Mouse (Mus musculus) liver, embryonic 14.5 days (tissue): ENCODE measurements around the gene Zar1l. TPM values are rescaled to one million over a fixed set of nuclear protein-coding genes. Genes with fewer than 3 reads are reported as not detected.

Experiments
- ATAC-seq: fragments of 200-750 bp; cut with Nextera tagmentation; 2 replicates; pipeline ENCODE4 v1.8.0; 2017; ENCODE audit warnings: moderate number of reproducible peaks, mild to moderate bottlenecking, moderate library complexity; ENCODE audit not compliant: insufficient read depth
- DNase-seq, 3 experiments: peaks; one replicate each; pipeline ENCODE4 v3.0.0-alpha.2; 2012 to 2013; ENCODE audit warnings: low read depth in 3 of 3, low spot score in 3 of 3
- H3K27ac ChIP-seq: fragments of 300-500 bp; sonication (generic); 2 replicates; pipeline ENCODE4 v1.5.1; 2014; ENCODE audit warnings: moderate library complexity, mild to moderate bottlenecking, control low read depth, inconsistent platforms
- H3K27me3 ChIP-seq: fragments of 300-500 bp; sonication (generic); 2 replicates; pipeline ENCODE4 v1.6.1; 2014; ENCODE audit warnings: mild to moderate bottlenecking, low read length, moderate library complexity; ENCODE audit not compliant: control insufficient read depth, insufficient read depth
- H3K36me3 ChIP-seq: fragments of 300-500 bp; sonication (generic); replicated peaks from 2 replicates; pipeline ENCODE4 v1.6.1; 2014; ENCODE audit warnings: low read depth; ENCODE audit not compliant: control insufficient read depth, insufficient read depth
- H3K4me1 ChIP-seq, 2 experiments: fragments of 200-500 bp in 1 of 2; fragments of 300-500 bp in 1 of 2; sonication (generic) in 1 of 2; replicated peaks; 2 replicates each; pipeline ENCODE4 v1.6.1; 2012 to 2014; ENCODE audit warnings: antibody characterized with exemption in 1 of 2, inconsistent platforms in 1 of 2, low read length in 1 of 2; ENCODE audit not compliant: control insufficient read depth in 2 of 2, insufficient read depth in 2 of 2
- H3K4me2 ChIP-seq: fragments of 300-500 bp; sonication (generic); 2 replicates; pipeline ENCODE4 v1.6.1; 2014; ENCODE audit warnings: low read depth, mild to moderate bottlenecking, control low read depth, moderate library complexity
- H3K4me3 ChIP-seq, 2 experiments: fragments of 200-500 bp in 1 of 2; fragments of 300-500 bp in 1 of 2; sonication (generic) in 1 of 2; 2 replicates each; pipeline ENCODE4 v1.5.1; 2012 to 2014; ENCODE audit warnings: low read depth in 2 of 2, low read length in 2 of 2, mild to moderate bottlenecking in 2 of 2, control low read depth in 1 of 2, inconsistent platforms in 1 of 2, moderate library complexity in 1 of 2; ENCODE audit not compliant: insufficient read depth in 1 of 2
- H3K9ac ChIP-seq: fragments of 300-500 bp; sonication (generic); replicated peaks from 2 replicates; pipeline ENCODE4 v1.6.1; 2014; ENCODE audit warnings: mild to moderate bottlenecking, control low read depth, moderate library complexity
- H3K9me3 ChIP-seq: fragments of 300-500 bp; sonication (generic); 2 replicates; pipeline ENCODE4 v1.6.1; 2016; ENCODE audit warnings: low read length, mixed read lengths; ENCODE audit not compliant: control insufficient read depth
- CTCF ChIP-seq: IDR thresholded peaks from 2 replicates; pipeline ENCODE4 v1.5.1; 2016; ENCODE audit warnings: antibody characterized with exemption, low read depth, control low read depth
- EP300 ChIP-seq: IDR thresholded peaks from 2 replicates; pipeline ENCODE4 v1.6.1; 2016; ENCODE audit warnings: antibody characterized with exemption, low read depth
- WGBS: fragments of 180-500 bp; shearing (Covaris S2); extraction: QIAGEN DNeasy Blood & Tissue Kit; methylation state at CpG from one replicate; pipeline ENCODE4 v1.1.7; 2014; ENCODE audit not compliant: insufficient replicate concordance; 5-methylcytosine and 5-hydroxymethylcytosine counted together
- polyA plus RNA-seq, 2 experiments: library from polyadenylated mRNA; depleted of rRNA in 1 of 2; stranded (reverse) in 1 of 2; unstranded in 1 of 2; fragments of >200 nt; fragmentation: Nextera tagmentation in 1 of 2; extraction: Ambion mirVana in 1 of 2; gene quantifications; 2 replicates each; pipeline versions ENCODE4 v1.2.1 to v1.2.3; 2012 to 2014

Zar1l gene
- polyA plus RNA-seq, 2 experiments, result not detected

DNA sequence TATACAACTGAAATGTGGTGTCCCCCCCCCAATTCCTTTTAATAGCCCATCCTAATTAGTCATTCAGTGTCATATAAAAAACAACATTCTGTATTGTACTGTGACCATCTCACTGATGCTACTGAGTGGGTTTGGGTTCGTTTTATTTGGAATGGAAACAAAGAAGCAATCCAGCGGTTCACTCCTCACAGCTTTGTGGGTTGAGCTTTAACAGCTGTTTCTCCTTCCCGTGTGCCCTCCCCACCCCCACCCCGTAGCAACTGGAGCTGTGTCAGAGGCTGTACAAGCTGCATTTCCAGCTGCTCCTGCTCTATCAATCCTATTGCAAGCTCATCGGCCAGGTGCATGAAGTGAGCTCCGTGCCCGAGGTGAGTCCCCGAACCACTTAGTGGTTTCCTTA lies 27.1 kb downstream of the Zar1l start:
- Histone ChIP-seq H3K9ac (no peak overlapping the region), H3K4me1 (no peaks in the 10 kb centered on the region), H3K36me3 (no peaks in the 10 kb centered on the region), H3K9me3 (no peaks in the 10 kb centered on the region), H3K4me2 (no peak overlapping the region), H3K27me3 (no peaks in the 10 kb centered on the region), H3K27ac (no peak overlapping the region), H3K4me3 (no peak overlapping the region)
- WGBS, result 63% methylated on average over 8 of the region's 8 CpGs
- DNase-seq (no peak), ATAC-seq (no peak)
- TF ChIP-seq EP300 (no peak), CTCF (no peak)

DNA sequence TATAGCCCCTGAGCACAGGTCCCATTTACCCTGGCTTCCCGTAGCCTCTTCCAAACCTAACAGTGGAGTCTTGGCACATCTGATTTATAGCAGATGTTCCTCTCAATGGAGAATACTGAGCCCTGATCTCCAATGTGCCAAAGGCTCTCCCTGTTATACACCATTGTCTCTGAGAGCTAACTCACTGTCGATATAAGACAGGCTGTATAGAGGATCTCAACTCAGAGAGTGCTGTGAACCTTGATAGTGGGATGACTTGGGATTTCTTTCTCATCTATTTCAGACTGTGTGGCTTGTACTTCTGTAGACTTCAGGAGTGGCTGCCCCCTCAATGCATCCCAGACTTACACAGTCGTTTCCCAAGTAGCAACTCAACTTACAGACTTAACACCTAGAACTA lies 27.7 kb downstream of the Zar1l start:
- H3K27ac ChIP-seq, result no peak overlapping the region
- H3K4me3 ChIP-seq, result no peak overlapping the region
- no peak overlapping the region for H3K4me2 ChIP-seq
- no peaks in the 10 kb centered on the region for H3K36me3 ChIP-seq
- H3K4me1 ChIP-seq, result no peaks in the 10 kb centered on the region
- 66% methylated on average over 3 of the region's 3 CpGs for WGBS
- no peak overlapping the region for H3K9ac ChIP-seq
- no peaks in the 10 kb centered on the region for H3K27me3 ChIP-seq
- ATAC-seq (no peak), DNase-seq (no peak)
- TF ChIP-seq EP300, result no peak
- TF ChIP-seq CTCF, result no peak
- H3K9me3 ChIP-seq, result no peaks in the 10 kb centered on the region

- Histone ChIP-seq H3K36me3 (no peaks in the 10 kb centered on the region), H3K4me3 (no peak overlapping the region), H3K9ac (no peak overlapping the region), H3K4me2 (no peak overlapping the region), H3K4me1 (no peaks in the 10 kb centered on the region), H3K27me3 (no peaks in the 10 kb centered on the region), H3K9me3 (no peaks in the 10 kb centered on the region), H3K27ac (no peak overlapping the region)
- ATAC-seq (no peak), DNase-seq (peak in 1 of 3 experiments; percentile 14)
- peak; percentile 56 for TF ChIP-seq CTCF
- TF ChIP-seq EP300, result no peak
- WGBS, result 42% methylated on average over 3 of the region's 3 CpGs
These were observed 32.8 kb downstream of the Zar1l start for GRCm38 (mm10) chr5:150485198-150485597.

- H3K36me3 ChIP-seq, result no peaks in the 10 kb centered on the region
- ATAC-seq, result no peak
- WGBS, result 18% methylated on average over 4 of the region's 4 CpGs
These were observed 39.4 kb downstream of the Zar1l start for GRCm38 (mm10) chr5:150478612-150479011.

GRCm38 (mm10) chr5:150477364-150477763 lies 40.6 kb downstream of the Zar1l start:
- no peak overlapping the region for H3K4me3 ChIP-seq
- 71% methylated on average over 4 of the region's 4 CpGs for WGBS
- DNase-seq (no peak), ATAC-seq (no peak)
- no peaks in the 10 kb centered on the region for H3K27me3 ChIP-seq
- H3K9ac ChIP-seq, result no peak overlapping the region
- H3K9me3 ChIP-seq, result no peaks in the 10 kb centered on the region
- no peaks in the 10 kb centered on the region for H3K36me3 ChIP-seq
- H3K27ac ChIP-seq, result no peak overlapping the region
- 0 out of 4 replicates have a peak, but pooled peaks cover 0 to 2% of the 10 kb centered on the region in 2 experiments for H3K4me1 ChIP-seq
- TF ChIP-seq EP300 (no peak), CTCF (no peak)
- H3K4me2 ChIP-seq, result no peak overlapping the region

More at GRCm38 (mm10) chr5:150478612-150479011, 39.4 kb downstream of the Zar1l start:
- TF ChIP-seq CTCF, result no peak
- TF ChIP-seq EP300, result no peak
- Histone ChIP-seq H3K4me2 (no peak overlapping the region), H3K4me3 (no peak overlapping the region), H3K9ac (no peak overlapping the region), H3K27me3 (no peaks in the 10 kb centered on the region), H3K4me1 (0 out of 4 replicates have a peak, but pooled peaks cover 0 to 2% of the 10 kb centered on the region in 2 experiments), H3K9me3 (no peaks in the 10 kb centered on the region), H3K27ac (no peak overlapping the region)
- DNase-seq, result no peak
